Mouse (Mus musculus): ENCODE data around the gene P2ry10b.

DNA sequence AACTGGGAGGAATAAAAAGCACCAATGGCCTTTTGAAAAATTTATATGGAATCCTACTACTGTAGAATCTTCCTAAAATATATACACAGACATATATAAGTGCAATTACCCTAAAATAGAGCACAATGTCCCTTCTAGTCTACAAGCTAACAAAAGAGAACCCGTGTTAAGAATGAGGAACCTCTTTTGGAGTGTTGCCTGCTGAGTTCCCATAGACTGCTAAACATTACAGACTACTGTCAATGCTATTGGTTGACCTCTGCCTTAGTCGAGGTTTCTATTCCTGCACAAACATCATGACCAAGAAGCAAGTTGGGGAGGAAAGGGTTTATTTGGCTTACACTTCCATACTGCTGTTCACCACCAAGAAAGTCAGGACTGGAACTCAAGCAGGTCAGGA lies 4.8 kb upstream of the P2ry10b start:
- TF ChIP-seq CTCF (conservative IDR thresholded peaks at IDR 0.05; ENCODE audit: low read length) (no peak), NANOG (IDR thresholded peaks at IDR 0.05; ENCODE audit: borderline replicate concordance, low read length) (no peak), POU5F1 (IDR thresholded peaks at IDR 0.05; ENCODE audit: borderline replicate concordance, low read length) (no peak)
